Mouse (Mus musculus): ENCODE measurements at regions not wholly inside any gene's neighbourhood (a gene's known extent, or its start where the extent isn't known, plus 50 kb on each side); places are given as distances from the start of the nearest gene placed in this dataset.

DNA sequence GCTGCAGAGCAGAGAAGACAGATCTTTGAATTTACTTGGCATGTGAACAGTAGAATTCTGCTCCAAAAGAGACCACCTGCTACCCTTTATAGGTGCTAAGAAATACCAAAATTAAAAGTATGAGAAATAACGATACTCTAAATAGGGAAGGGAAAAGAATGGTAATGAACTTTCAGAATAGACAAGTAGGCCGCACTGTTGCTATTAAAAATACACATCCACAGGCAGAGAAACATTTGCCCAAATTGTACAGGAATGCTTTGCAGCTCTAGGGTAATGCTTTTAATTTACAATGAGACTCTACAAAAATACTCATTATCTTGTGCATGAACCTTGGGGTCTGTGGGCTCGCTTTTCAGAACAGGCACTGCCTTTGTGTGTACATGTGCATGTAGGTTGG, 476.3 kb downstream of the D3Ertd751e start:
- no peak for TF ChIP-seq CTCF (IDR thresholded peaks at IDR 0.05; ENCODE audit: insufficient read depth, low read depth, low read length)
- no peak for TF ChIP-seq POLR2A (IDR thresholded peaks at IDR 0.05; ENCODE audit: insufficient read depth, low read depth, low read length)

Data from olfactory bulb, adult 2 months (tissue).